Mouse (Mus musculus) G1E (cell line): ENCODE data around the gene Efcab9. TPM values are rescaled to one million over a fixed set of nuclear protein-coding genes. Genes with fewer than 3 reads are reported as not detected.

Experiments
- ATAC-seq: 2 replicates; pipeline ENCODE4 v1.8.0; 2016; ENCODE audit warnings: mild to moderate bottlenecking; ENCODE audit not compliant: insufficient number of reproducible peaks, poor library complexity, low FRiP score, severe bottlenecking; ENCODE audit errors: extremely low read depth
- DNase-seq: peaks from one replicate; pipeline ENCODE4 v3.0.0; 2012; ENCODE audit warnings: low spot score
- H3K27me3 ChIP-seq: 2 replicates; pipeline ENCODE4 v1.6.1; 2012; ENCODE audit warnings: mild to moderate bottlenecking, low read length, inconsistent platforms; ENCODE audit not compliant: insufficient read depth
- H3K36me3 ChIP-seq: replicated peaks from 2 replicates; pipeline ENCODE3; 2012; ENCODE audit warnings: mild to moderate bottlenecking, inconsistent platforms
- H3K4me1 ChIP-seq: 2 replicates; pipeline ENCODE4 v1.6.1; 2012; ENCODE audit warnings: low read depth, low read length, inconsistent platforms, mixed read lengths; ENCODE audit not compliant: insufficient read depth
- H3K4me3 ChIP-seq: 2 replicates; pipeline ENCODE4 v1.5.1; 2012; ENCODE audit warnings: low read depth, mild to moderate bottlenecking, inconsistent platforms, low read length, moderate library complexity, mixed read lengths
- H3K9me3 ChIP-seq: replicated peaks from 2 replicates; pipeline ENCODE4 v1.6.1; 2012; ENCODE audit warnings: inconsistent platforms
- CTCF ChIP-seq: IDR thresholded peaks from 2 replicates; pipeline ENCODE4 v1.5.1; 2012; ENCODE audit warnings: low read depth, low read length, inconsistent platforms, mixed read lengths
- GATA1 ChIP-seq: IDR thresholded peaks from 2 replicates; pipeline ENCODE4 v1.6.1; 2012; ENCODE audit warnings: borderline replicate concordance, low read length, inconsistent platforms, mixed read lengths
- GATA2 ChIP-seq: IDR thresholded peaks from 2 replicates; pipeline ENCODE4 v1.6.1; 2012; ENCODE audit warnings: low read depth, low read length, inconsistent platforms, borderline replicate concordance
- POLR2AphosphoS5 ChIP-seq: IDR thresholded peaks from 2 replicates; pipeline ENCODE4 v1.6.1; 2012; ENCODE audit warnings: low read depth, low read length, inconsistent platforms; ENCODE audit not compliant: insufficient replicate concordance
- TAL1 ChIP-seq: conservative IDR thresholded peaks from 2 replicates; pipeline ENCODE4 v1.6.1; 2012; ENCODE audit warnings: low read depth, low read length, inconsistent platforms, mixed read lengths
- polyA plus RNA-seq: library from polyadenylated mRNA; stranded (reverse); fragments of >175 nt; gene quantifications from 2 replicates; pipeline ENCODE4 v1.2.3, GENCODE M21; 2012
- total RNA-seq, 2 experiments: library from RNA; stranded (forward) in 1 of 2; stranded (reverse) in 1 of 2; fragments of 200-1000 nt in 1 of 2; fragments of >200 nt in 1 of 2; fragmentation: Nextera tagmentation in 1 of 2; gene quantifications; 2 replicates each; pipeline ENCODE4 v1.2.3; 2014 to 2017

Gene Efcab9
- total and polyA plus RNA-seq, 3 experiments = 1.4 to 5.5 TPM; not detected in 1

- H3K36me3 ChIP-seq = peaks cover 52% of the 10 kb centered on the region
- TF ChIP-seq CTCF = no peak
- TF ChIP-seq GATA2 = no peak
- TF ChIP-seq GATA1 = no peak
- no peaks in the 10 kb centered on the region for H3K9me3 ChIP-seq
- no peak for ATAC-seq
- DNase-seq = no peak
- peaks cover 50% of the 10 kb centered on the region for H3K4me1 ChIP-seq
- no peaks in the 10 kb centered on the region for H3K27me3 ChIP-seq
- no peak overlapping the region for H3K4me3 ChIP-seq
Observed at GRCm38 (mm10) chr11:32558677-32559076, 26.8 kb upstream of the Efcab9 start.

GRCm38 (mm10) chr11:32558026-32558425, 26.1 kb upstream of the Efcab9 start:
- DNase-seq (no peak), ATAC-seq (no peak)
- no peak overlapping the region for H3K4me3 ChIP-seq
- peaks cover 50% of the 10 kb centered on the region for H3K4me1 ChIP-seq
- no peak for TF ChIP-seq GATA1
- TF ChIP-seq POLR2AphosphoS5 = no peak
- no peak for TF ChIP-seq GATA2
- TF ChIP-seq TAL1 = no peak
- no peak for TF ChIP-seq CTCF
- H3K36me3 ChIP-seq = peaks cover 52% of the 10 kb centered on the region
- no peaks in the 10 kb centered on the region for H3K9me3 ChIP-seq
- no peaks in the 10 kb centered on the region for H3K27me3 ChIP-seq

- Histone ChIP-seq H3K27me3 (no peaks in the 10 kb centered on the region; the same call in 1 of the 2 replicates), H3K9me3 (no peaks in the 10 kb centered on the region), H3K4me3 (no peak overlapping the region), H3K36me3 (peaks cover 60% of the 10 kb centered on the region), H3K4me1 (peaks cover 51% of the 10 kb centered on the region)
- ATAC-seq (no peak), DNase-seq (no peak)
- TF ChIP-seq TAL1 = no peak
- TF ChIP-seq POLR2AphosphoS5 = no peak
- TF ChIP-seq GATA1 = no peak
- TF ChIP-seq CTCF = no peak
- TF ChIP-seq GATA2 = no peak
Observed at GRCm38 (mm10) chr11:32556333-32556990, 24.6 kb upstream of the Efcab9 start.

- H3K36me3 ChIP-seq = peaks cover 61% of the 10 kb centered on the region
- DNase-seq = no peak
- peaks cover 56% of the 10 kb centered on the region for H3K4me1 ChIP-seq
- TF ChIP-seq CTCF = no peak
- TF ChIP-seq GATA1 = no peak
- TF ChIP-seq POLR2AphosphoS5 = no peak
- TF ChIP-seq TAL1 = no peak
- no peak for TF ChIP-seq GATA2
- no peaks in the 10 kb centered on the region for H3K9me3 ChIP-seq
- 0 out of 2 replicates have a peak, but pooled peaks have one; percentile 16 for ATAC-seq
- H3K4me3 ChIP-seq = no peak overlapping the region; the same call in 1 of the 2 replicates
- no peaks in the 10 kb centered on the region; the same call in 1 of the 2 replicates for H3K27me3 ChIP-seq
Observed at GRCm38 (mm10) chr11:32555103-32555689, 23.3 kb upstream of the Efcab9 start.

- DNase-seq = no peak
- peaks cover 60% of the 10 kb centered on the region for H3K36me3 ChIP-seq
- H3K4me1 ChIP-seq = peaks cover 58% of the 10 kb centered on the region
- H3K9me3 ChIP-seq = no peaks in the 10 kb centered on the region
- TF ChIP-seq CTCF = no peak
- no peak for TF ChIP-seq POLR2AphosphoS5
- TF ChIP-seq TAL1 = no peak
- TF ChIP-seq GATA1 = no peak
- TF ChIP-seq GATA2 = no peak
- no peak for ATAC-seq
- H3K4me3 ChIP-seq = peak overlapping the region; percentile 11; the same call in 1 of the 2 replicates
- no peaks in the 10 kb centered on the region; the same call in 1 of the 2 replicates for H3K27me3 ChIP-seq
Observed at GRCm38 (mm10) chr11:32554141-32555091, 22.5 kb upstream of the Efcab9 start.
